8 mouse cellular contexts compared by ENCODE assay signal in genomic region chr11:93956159-93956558, GRCm38 (mm10). TPM values are rescaled to one million over a fixed set of nuclear protein-coding genes. Genes with fewer than 3 reads are reported as not detected.
DNase-seq lines count a peak whose midpoint lies in the region; ATAC-seq and TF ChIP-seq lines count a peak whose summit lies in the region.

Nme2 (minus strand) TSS chr11:93956259.

- under 1% methylated on average over 6 of the region's 6 CpGs for WGBS in kidney, postnatal 0 days
- 10% methylated on average over 6 of the region's 6 CpGs for WGBS in forebrain, embryonic 12.5 days
- WGBS in limb, embryonic 14.5 days = 1% methylated on average over 6 of the region's 6 CpGs
- WGBS in small intestine, adult 2 months = 1% methylated on average over 6 of the region's 6 CpGs

- peak within 1 kb of the TSS; percentile 65 for H3K4me3 ChIP-seq in kidney, postnatal 0 days (replicated peaks; ENCODE audit: low read depth, low read length)
- peak within 1 kb of the TSS; percentile 64 for H3K4me3 ChIP-seq in forebrain, embryonic 12.5 days (replicated peaks)
- peak within 1 kb of the TSS; percentile 51 for H3K4me3 ChIP-seq in limb, embryonic 14.5 days (replicated peaks; ENCODE audit: low read length)
- H3K4me3 ChIP-seq in small intestine, adult 2 months (ENCODE audit: low read depth, low read length) = peak within 1 kb of the TSS; percentile 80

- H3K4me2 ChIP-seq in kidney, postnatal 0 days (ENCODE audit: low read length) = peak within 1 kb of the TSS; percentile 73
- H3K4me2 ChIP-seq in forebrain, embryonic 12.5 days = peak within 1 kb of the TSS; percentile 77
- H3K4me2 ChIP-seq in limb, embryonic 14.5 days (replicated peaks; ENCODE audit: low read depth, low read length, severe bottlenecking) = peak within 1 kb of the TSS; percentile 77

- H3K4me1 ChIP-seq in kidney, postnatal 0 days (replicated peaks; ENCODE audit: insufficient read depth, low read length) = 0 out of 2 replicates have a peak, but pooled peaks cover 12% of the 10 kb centered on the region
- H3K4me1 ChIP-seq in forebrain, embryonic 12.5 days = peaks cover 33% of the 10 kb centered on the region
- peaks cover 19% of the 10 kb centered on the region; the same call in 1 of the 2 replicates for H3K4me1 ChIP-seq in limb, embryonic 14.5 days (ENCODE audit: control insufficient read depth, insufficient read depth, low read length)
- peaks cover 9% of the 10 kb centered on the region for H3K4me1 ChIP-seq in small intestine, adult 2 months (ENCODE audit: control insufficient read depth, insufficient read depth, insufficient read length, low read length)

- H3K27me3 ChIP-seq in kidney, postnatal 0 days (ENCODE audit: insufficient read depth, low read length) = no peaks in the 10 kb centered on the region
- H3K27me3 ChIP-seq in forebrain, embryonic 12.5 days = no peaks in the 10 kb centered on the region
- no peaks in the 10 kb centered on the region for H3K27me3 ChIP-seq in limb, embryonic 14.5 days (ENCODE audit: control insufficient read depth, insufficient read depth, low read length)
- H3K27me3 ChIP-seq in small intestine, adult 2 months (ENCODE audit: control insufficient read depth, insufficient read depth, low read length) = no peaks in the 10 kb centered on the region

- no peak for TF ChIP-seq CTCF in kidney, postnatal 0 days (IDR thresholded peaks at IDR 0.05; ENCODE audit: low read depth)
- no peak for TF ChIP-seq CTCF in small intestine, adult 2 months (IDR thresholded peaks at IDR 0.05; ENCODE audit: extremely low read depth, insufficient read length, insufficient replicate concordance, low read depth, low read length)

- ATAC-seq in kidney, postnatal 0 days (replicated peaks; ENCODE audit: low FRiP score, low read depth) = 0 out of 2 replicates have a peak, but pooled peaks have one; percentile 0
- no peak for ATAC-seq in activated CD4-positive, CD25-positive, alpha-beta regulatory T cell, adult 4 months
- no peak for ATAC-seq in forebrain, embryonic 12.5 days (ENCODE audit: low FRiP score)
- ATAC-seq in hematopoietic stem cell, adult 5-6 weeks (replicated peaks in 1 of 2; ENCODE audit: insufficient read depth in 1 of 2, low FRiP score in 2 of 2, low TSS enrichment in 1 of 2, low read depth in 1 of 2, poor library complexity in 2 of 2, severe bottlenecking in 2 of 2) = peak; percentile 13 to 22; a peak in 2 of 4 replicates
- peak; percentile 22 for ATAC-seq in limb, embryonic 14.5 days (ENCODE audit: low FRiP score, low read depth)

- TF ChIP-seq POLR2A in limb, embryonic 14.5 days (IDR thresholded peaks at IDR 0.05; ENCODE audit: borderline replicate concordance, extremely low read depth, insufficient read depth, insufficient read length) = no peak
- TF ChIP-seq POLR2A in small intestine, adult 2 months (IDR thresholded peaks at IDR 0.05; ENCODE audit: low read depth, low read length) = no peak

- DNase-seq in kidney, postnatal 0 days (ENCODE audit: low spot score) = no peak
- no peak for DNase-seq in kidney, postnatal 4 days
- no peak for DNase-seq in limb, embryonic 14.5 days (ENCODE audit: low spot score)
- no peak for DNase-seq in natural killer cell, adult 2 months (ENCODE audit: low spot score in 2 of 2)

- peak within 1 kb of the TSS; percentile 88 for H3K27ac ChIP-seq in kidney, postnatal 0 days
- H3K27ac ChIP-seq in forebrain, embryonic 12.5 days = peak within 1 kb of the TSS; percentile 92
- peak within 1 kb of the TSS; percentile 75 for H3K27ac ChIP-seq in limb, embryonic 14.5 days (replicated peaks; ENCODE audit: low read depth, low read length)
- peak within 1 kb of the TSS; percentile 73 for H3K27ac ChIP-seq in small intestine, adult 2 months (ENCODE audit: insufficient read depth, low read depth, low read length)

- peak within 1 kb of the TSS; percentile 63 for H3K9ac ChIP-seq in kidney, postnatal 0 days (ENCODE audit: low read depth, low read length)
- peak within 1 kb of the TSS; percentile 67 for H3K9ac ChIP-seq in forebrain, embryonic 12.5 days
- H3K9ac ChIP-seq in limb, embryonic 14.5 days (ENCODE audit: low read depth, low read length, severe bottlenecking) = peak within 1 kb of the TSS; percentile 71

- peaks cover 19% of the 10 kb centered on the region for H3K36me3 ChIP-seq in kidney, postnatal 0 days (ENCODE audit: insufficient read depth, low read length)
- H3K36me3 ChIP-seq in forebrain, embryonic 12.5 days (replicated peaks) = peaks cover 55% of the 10 kb centered on the region
- peaks cover 66% of the 10 kb centered on the region for H3K36me3 ChIP-seq in limb, embryonic 14.5 days (ENCODE audit: control insufficient read depth, insufficient read depth, low read length)
- peaks cover 13% of the 10 kb centered on the region for H3K36me3 ChIP-seq in small intestine, adult 2 months (ENCODE audit: control insufficient read depth, insufficient read depth, low read length)

- no peaks in the 10 kb centered on the region for H3K9me3 ChIP-seq in kidney, postnatal 0 days (replicated peaks; ENCODE audit: low read length)
- H3K9me3 ChIP-seq in forebrain, embryonic 12.5 days = no peaks in the 10 kb centered on the region
- H3K9me3 ChIP-seq in limb, embryonic 14.5 days (ENCODE audit: control insufficient read depth, low read length) = no peaks in the 10 kb centered on the region

RNA-seq across cellular contexts. Expression of gene Nme2, which starts in this region (rescaled TPM):
- 395 and 442 TPM in 2 replicates for polyA plus RNA-seq in kidney, postnatal 0 days (2015; fragmentation: Nextera tagmentation; extraction: Ambion mirVana)
- 100 to 1,000 TPM; 149 to 492 TPM for polyA plus RNA-seq in activated CD4-positive, CD25-positive, alpha-beta regulatory T cell, adult 4 months (2017; shearing (Covaris generic))
- 124 and 127 TPM in 2 replicates for polyA plus RNA-seq in forebrain, embryonic 12.5 days (2016; fragmentation: Nextera tagmentation; extraction: Ambion mirVana)
- total RNA-seq in hematopoietic stem cell, adult 5-6 weeks (2017) = 148 and 155 TPM in 2 replicates
- polyA plus RNA-seq in limb, embryonic 14.5 days (2012; rRNA removed) = 411 and 434 TPM in 2 replicates
- polyA plus RNA-seq in limb, embryonic 14.5 days (2014; fragmentation: Nextera tagmentation; extraction: Ambion mirVana) = 334 and 389 TPM in 2 replicates
- polyA plus RNA-seq in small intestine, adult 2 months (2012; rRNA removed) = 104 and 114 TPM in 2 replicates

Comparison
In these comparisons a context has a peak if more than half of its experiments do, and no peak if none do; other contexts are left out.
1. ATAC-seq: peak in kidney, postnatal 0 days (single experiment), hematopoietic stem cell, adult 5-6 weeks (2 of 2) and limb, embryonic 14.5 days (single experiment); none in activated CD4-positive, CD25-positive, alpha-beta regulatory T cell, adult 4 months (single experiment) and forebrain, embryonic 12.5 days (single experiment).
2. Peak in every context shown above with its lines, with median percentiles within 50 percentile points of each other: H3K27ac ChIP-seq, H3K4me2 ChIP-seq, H3K4me3 ChIP-seq and H3K9ac ChIP-seq.